Mouse (Mus musculus): ENCODE measurements around the gene Ccdc33. TPM values are rescaled to one million over a fixed set of nuclear protein-coding genes. Genes with fewer than 3 reads are reported as not detected.

Ccdc33 gene
- polyA plus RNA-seq, 1 experiment from 2014 or later: 0.73 TPM

GRCm38 (mm10) chr9:58040977-58041376 lies 77.6 kb downstream of the Ccdc33 start:
- WGBS: 30% methylated on average over 4 of the region's 4 CpGs
- Histone ChIP-seq H3K4me3 (replicated peaks) (no peak overlapping the region), H3K9ac (replicated peaks) (peak overlapping the region; percentile 34; the same call in 1 of the 2 replicates), H3K4me2 (replicated peaks) (no peak overlapping the region), H3K27ac (peak overlapping the region; percentile 86), H3K4me1 (replicated peaks) (peaks cover 78% of the 10 kb centered on the region), H3K36me3 (no peaks in the 10 kb centered on the region), H3K27me3 (peaks cover 19% of the 10 kb centered on the region), H3K9me3 (no peaks in the 10 kb centered on the region)
- no peak for ATAC-seq

GRCm38 (mm10) chr9:58038500-58039168 lies 80.0 kb downstream of the Ccdc33 start:
- peak; percentile 87 for ATAC-seq
- Histone ChIP-seq H3K36me3 (no peaks in the 10 kb centered on the region), H3K9me3 (no peaks in the 10 kb centered on the region), H3K4me1 (replicated peaks) (peaks cover 55% of the 10 kb centered on the region), H3K27ac (no peak overlapping the region), H3K27me3 (peaks cover 19% of the 10 kb centered on the region), H3K4me2 (replicated peaks) (no peak overlapping the region), H3K4me3 (replicated peaks) (no peak overlapping the region), H3K9ac (replicated peaks) (no peak overlapping the region)
- 18% methylated on average over 19 of the region's 19 CpGs for WGBS

GRCm38 (mm10) chr9:58036961-58037360 lies 81.7 kb downstream of the Ccdc33 start:
- Histone ChIP-seq H3K27me3 (peaks cover 19% of the 10 kb centered on the region), H3K9me3 (no peaks in the 10 kb centered on the region), H3K36me3 (no peaks in the 10 kb centered on the region), H3K4me3 (replicated peaks) (no peak overlapping the region), H3K9ac (replicated peaks) (no peak overlapping the region), H3K4me2 (replicated peaks) (no peak overlapping the region), H3K4me1 (replicated peaks) (peaks cover 38% of the 10 kb centered on the region), H3K27ac (no peak overlapping the region)
- no peak for ATAC-seq
- WGBS: 77% methylated on average over 4 of the region's 4 CpGs

GRCm38 (mm10) chr9:58035951-58036698 lies 82.5 kb downstream of the Ccdc33 start:
- Histone ChIP-seq H3K27ac (no peak overlapping the region), H3K4me2 (replicated peaks) (no peak overlapping the region), H3K4me1 (replicated peaks) (peaks cover 30% of the 10 kb centered on the region), H3K4me3 (replicated peaks) (no peak overlapping the region), H3K9ac (replicated peaks) (no peak overlapping the region), H3K27me3 (peaks cover 19% of the 10 kb centered on the region), H3K9me3 (no peaks in the 10 kb centered on the region), H3K36me3 (no peaks in the 10 kb centered on the region)
- ATAC-seq: no peak
- WGBS: 78% methylated on average over 7 of the region's 7 CpGs

GRCm38 (mm10) chr9:58035519-58035918 lies 83.1 kb downstream of the Ccdc33 start:
- Histone ChIP-seq H3K36me3 (no peaks in the 10 kb centered on the region), H3K27ac (no peak overlapping the region), H3K9me3 (no peaks in the 10 kb centered on the region), H3K4me2 (replicated peaks) (no peak overlapping the region), H3K4me3 (replicated peaks) (no peak overlapping the region), H3K4me1 (replicated peaks) (peaks cover 24% of the 10 kb centered on the region), H3K9ac (replicated peaks) (no peak overlapping the region), H3K27me3 (peaks cover 19% of the 10 kb centered on the region)
- 86% methylated on average over 2 of the region's 2 CpGs for WGBS
- ATAC-seq: no peak

GRCm38 (mm10) chr9:58031895-58032294 lies 86.7 kb downstream of the Ccdc33 start:
- no peak for ATAC-seq
- no peaks in the 10 kb centered on the region for H3K36me3 ChIP-seq
- H3K4me3 ChIP-seq (replicated peaks): no peak overlapping the region
- WGBS: 82% methylated on average over 5 of the region's 5 CpGs
- H3K27me3 ChIP-seq: peaks cover 5% of the 10 kb centered on the region
- no peak overlapping the region for H3K4me2 ChIP-seq (replicated peaks)
- no peak overlapping the region for H3K27ac ChIP-seq
- H3K4me1 ChIP-seq (replicated peaks): no peaks in the 10 kb centered on the region
- no peak overlapping the region for H3K9ac ChIP-seq (replicated peaks)
- H3K9me3 ChIP-seq: no peaks in the 10 kb centered on the region

- no peak for ATAC-seq
- WGBS: 92% methylated on average over 6 of the region's 6 CpGs
- Histone ChIP-seq H3K9ac (replicated peaks) (no peak overlapping the region), H3K27ac (no peak overlapping the region), H3K9me3 (no peaks in the 10 kb centered on the region), H3K4me1 (replicated peaks) (no peaks in the 10 kb centered on the region), H3K36me3 (no peaks in the 10 kb centered on the region), H3K27me3 (no peaks in the 10 kb centered on the region; the same call in none of the 2 replicates), H3K4me3 (replicated peaks) (no peak overlapping the region), H3K4me2 (replicated peaks) (no peak overlapping the region)
Observed at GRCm38 (mm10) chr9:58029635-58030034, 89.0 kb downstream of the Ccdc33 start.

- no peak overlapping the region for H3K9ac ChIP-seq (replicated peaks)
- no peaks in the 10 kb centered on the region for H3K36me3 ChIP-seq
- no peaks in the 10 kb centered on the region; the same call in none of the 2 replicates for H3K27me3 ChIP-seq
- no peak overlapping the region for H3K4me2 ChIP-seq (replicated peaks)
- H3K9me3 ChIP-seq: no peaks in the 10 kb centered on the region
- no peaks in the 10 kb centered on the region for H3K4me1 ChIP-seq (replicated peaks)
- no peak for ATAC-seq
- WGBS: 83% methylated on average over 5 of the region's 5 CpGs
- H3K4me3 ChIP-seq (replicated peaks): no peak overlapping the region
- no peak overlapping the region for H3K27ac ChIP-seq
Observed at GRCm38 (mm10) chr9:58028841-58029240, 89.8 kb downstream of the Ccdc33 start.

- H3K27me3 ChIP-seq: no peaks in the 10 kb centered on the region; the same call in 1 of the 2 replicates
- ATAC-seq: no peak
- no peaks in the 10 kb centered on the region for H3K9me3 ChIP-seq
- no peaks in the 10 kb centered on the region for H3K36me3 ChIP-seq
- H3K4me2 ChIP-seq (replicated peaks): no peak overlapping the region
- no peak overlapping the region for H3K27ac ChIP-seq
- no peak overlapping the region for H3K9ac ChIP-seq (replicated peaks)
- H3K4me3 ChIP-seq (replicated peaks): no peak overlapping the region
- whole genome bisulfite sequencing: 56% methylated on average over 2 of the region's 2 CpGs
- H3K4me1 ChIP-seq (replicated peaks): no peaks in the 10 kb centered on the region
Observed at GRCm38 (mm10) chr9:58027426-58028180, 91.0 kb downstream of the Ccdc33 start.

- Histone ChIP-seq H3K9me3 (no peaks in the 10 kb centered on the region), H3K4me2 (replicated peaks) (no peak overlapping the region), H3K27me3 (no peaks in the 10 kb centered on the region; the same call in 1 of the 2 replicates), H3K4me3 (replicated peaks) (no peak overlapping the region), H3K4me1 (replicated peaks) (no peaks in the 10 kb centered on the region), H3K36me3 (no peaks in the 10 kb centered on the region), H3K9ac (replicated peaks) (no peak overlapping the region), H3K27ac (no peak overlapping the region)
- ATAC-seq: no peak
- 89% methylated on average over 9 of the region's 9 CpGs for WGBS
Observed at GRCm38 (mm10) chr9:58025995-58026394, 92.6 kb downstream of the Ccdc33 start.

- no peak overlapping the region for H3K4me2 ChIP-seq (replicated peaks)
- H3K9me3 ChIP-seq: no peaks in the 10 kb centered on the region
- H3K9ac ChIP-seq (replicated peaks): no peak overlapping the region
- no peaks in the 10 kb centered on the region for H3K4me1 ChIP-seq (replicated peaks)
- no peak overlapping the region for H3K4me3 ChIP-seq (replicated peaks)
- no peak overlapping the region for H3K27ac ChIP-seq
- no peaks in the 10 kb centered on the region for H3K36me3 ChIP-seq
- ATAC-seq: no peak
- H3K27me3 ChIP-seq: no peaks in the 10 kb centered on the region; the same call in 1 of the 2 replicates
- 88% methylated on average over 5 of the region's 5 CpGs for WGBS
Observed at GRCm38 (mm10) chr9:58018385-58018784, 100.2 kb downstream of the Ccdc33 start.

GRCm38 (mm10) chr9:58016962-58017361 lies 101.7 kb downstream of the Ccdc33 start:
- Histone ChIP-seq H3K4me2 (replicated peaks) (no peak overlapping the region), H3K36me3 (no peaks in the 10 kb centered on the region), H3K4me3 (replicated peaks) (no peak overlapping the region), H3K4me1 (replicated peaks) (no peaks in the 10 kb centered on the region), H3K9me3 (no peaks in the 10 kb centered on the region), H3K9ac (replicated peaks) (no peak overlapping the region), H3K27ac (no peak overlapping the region), H3K27me3 (no peaks in the 10 kb centered on the region; the same call in 1 of the 2 replicates)
- WGBS: 82% methylated on average over 3 of the region's 3 CpGs
- ATAC-seq: no peak

Data from midbrain, embryonic 13.5 days (tissue).